Mouse (Mus musculus) CH12.LX (cell line): ENCODE data around the gene Gm15217. TPM values are rescaled to one million over a fixed set of nuclear protein-coding genes. Genes with fewer than 3 reads are reported as not detected.
A peak's percentile ranks its signal among the peaks of the same experiment; 100 is the strongest.

Experiments
- DNase-seq: peaks from one replicate; pipeline ENCODE4 v3.0.0-alpha.2; 2013; ENCODE audit errors: extremely low read depth
- H3K27ac ChIP-seq: 2 replicates; pipeline ENCODE4 v1.5.1; 2012; ENCODE audit warnings: low read depth, mild to moderate bottlenecking, control low read depth, moderate library complexity; ENCODE audit not compliant: insufficient read depth
- H3K27me3 ChIP-seq: replicated peaks from 2 replicates; pipeline ENCODE3; 2012; ENCODE audit warnings: inconsistent platforms
- H3K36me3 ChIP-seq, 2 experiments: replicated peaks in 1 of 2; 2 replicates each; pipeline versions ENCODE3 to v1.6.1; 2012; ENCODE audit warnings: inconsistent platforms in 1 of 2, low read length in 1 of 2, mild to moderate bottlenecking in 1 of 2, mixed read lengths in 1 of 2, moderate library complexity in 1 of 2; ENCODE audit not compliant: control insufficient read depth in 1 of 2, insufficient read depth in 1 of 2
- H3K4me1 ChIP-seq, 2 experiments: 2 replicates each; pipeline ENCODE4 v1.6.1; 2012; ENCODE audit warnings: inconsistent platforms in 1 of 2, moderate library complexity in 1 of 2; ENCODE audit not compliant: insufficient read depth in 2 of 2, control insufficient read depth in 1 of 2
- H3K4me2 ChIP-seq: 2 replicates; pipeline ENCODE4 v1.6.1; 2012; ENCODE audit warnings: low read depth, mild to moderate bottlenecking, control low read depth; ENCODE audit not compliant: poor library complexity, insufficient read depth, severe bottlenecking
- H3K4me3 ChIP-seq, 3 experiments: fragments of 150-350 bp in 1 of 3; sonication (generic) in 1 of 3; replicated peaks in 1 of 3; 2 replicates each; pipeline versions ENCODE3 to v1.5.1; 2011 to 2012; ENCODE audit warnings: low read depth in 2 of 3, low read length in 2 of 3, mild to moderate bottlenecking in 2 of 3, moderate library complexity in 2 of 3, control low read depth in 1 of 3, improper control_type of control experiment in 1 of 3, inconsistent platforms in 1 of 3, mixed read lengths in 1 of 3; ENCODE audit not compliant: poor library complexity in 1 of 3
- H3K79me2 ChIP-seq: replicated peaks from 2 replicates; pipeline ENCODE4 v1.6.1; 2012; ENCODE audit warnings: mild to moderate bottlenecking, moderate library complexity; ENCODE audit not compliant: control insufficient read depth, poor library complexity, insufficient read depth, severe bottlenecking; ENCODE audit errors: extremely low read depth
- H3K9ac ChIP-seq: 2 replicates; pipeline ENCODE4 v1.6.1; 2012; ENCODE audit warnings: low read depth, mild to moderate bottlenecking, control low read depth, moderate library complexity; ENCODE audit not compliant: insufficient read depth
- H3K9me3 ChIP-seq: replicated peaks from 2 replicates; pipeline ENCODE3; 2012; ENCODE audit warnings: low read length, inconsistent platforms, mixed read lengths
- BHLHE40 ChIP-seq: IDR thresholded peaks from 2 replicates; pipeline ENCODE4 v1.6.1; 2011; ENCODE audit warnings: mild to moderate bottlenecking, low read depth, low read length, improper control_type of control experiment
- CHD1 ChIP-seq: IDR thresholded peaks from 2 replicates; pipeline ENCODE4 v1.6.1; 2012; ENCODE audit warnings: low read depth, low read length, improper control_type of control experiment, inconsistent platforms
- CHD2 ChIP-seq: IDR thresholded peaks from 2 replicates; pipeline ENCODE4 v1.6.1; 2011; ENCODE audit warnings: low read length, improper control_type of control experiment
- E2F4 ChIP-seq: IDR thresholded peaks from 2 replicates; pipeline ENCODE4 v1.6.1; 2011; ENCODE audit warnings: low read depth, low read length, improper control_type of control experiment; ENCODE audit not compliant: insufficient replicate concordance
- EP300 ChIP-seq: IDR thresholded peaks from 2 replicates; pipeline ENCODE4 v1.6.1; 2011; ENCODE audit warnings: low read length, improper control_type of control experiment
- ETS1 ChIP-seq: conservative IDR thresholded peaks from 2 replicates; pipeline ENCODE4 v1.6.1; 2012; ENCODE audit warnings: low read depth, mild to moderate bottlenecking, inconsistent platforms, low read length, improper control_type of control experiment, moderate library complexity
- IRF4 ChIP-seq: IDR thresholded peaks from 2 replicates; pipeline ENCODE4 v1.6.1; 2014; ENCODE audit warnings: low read depth, mild to moderate bottlenecking, inconsistent platforms, low read length, improper control_type of control experiment
- JUN ChIP-seq: IDR thresholded peaks from 2 replicates; pipeline ENCODE4 v1.6.1; 2011; ENCODE audit warnings: low read depth, mild to moderate bottlenecking, low read length, improper control_type of control experiment, moderate library complexity; ENCODE audit not compliant: insufficient read depth
- MAFK ChIP-seq: IDR thresholded peaks from 2 replicates; pipeline ENCODE4 v1.6.1; 2011; ENCODE audit warnings: low read length, improper control_type of control experiment; ENCODE audit not compliant: insufficient replicate concordance
- MAX ChIP-seq: IDR thresholded peaks from 2 replicates; pipeline ENCODE4 v1.6.1; 2011; ENCODE audit warnings: low read length, improper control_type of control experiment
- MXI1 ChIP-seq: IDR thresholded peaks from 2 replicates; pipeline ENCODE4 v1.6.1; 2011; ENCODE audit warnings: mild to moderate bottlenecking, low read depth, low read length, improper control_type of control experiment
- MYC ChIP-seq: IDR thresholded peaks from 2 replicates; pipeline ENCODE4 v1.6.1; 2011; ENCODE audit warnings: low read depth, mild to moderate bottlenecking, improper control_type of control experiment, low read length
- NELFE ChIP-seq: IDR thresholded peaks from 2 replicates; pipeline ENCODE4 v1.6.1; 2011; ENCODE audit warnings: low read depth, low read length, improper control_type of control experiment
- PAX5 ChIP-seq: IDR thresholded peaks from 2 replicates; pipeline ENCODE4 v1.6.1; 2012; ENCODE audit warnings: low read length, inconsistent platforms, mixed read lengths
- POLR2A ChIP-seq: IDR thresholded peaks from 2 replicates; pipeline ENCODE4 v1.6.1; 2011; ENCODE audit warnings: low read depth, mild to moderate bottlenecking, improper control_type of control experiment, low read length
- RAD21 ChIP-seq: IDR thresholded peaks from 2 replicates; pipeline ENCODE4 v1.6.1; 2011; ENCODE audit warnings: low read depth, mild to moderate bottlenecking, low read length, improper control_type of control experiment, moderate library complexity
- RCOR1 ChIP-seq: conservative IDR thresholded peaks from 2 replicates; pipeline ENCODE4 v1.6.1; 2012; ENCODE audit warnings: low read depth, mild to moderate bottlenecking, inconsistent platforms, low read length, improper control_type of control experiment
- SMC3 ChIP-seq: IDR thresholded peaks from 2 replicates; pipeline ENCODE4 v1.6.1; 2011; ENCODE audit warnings: low read depth, low read length, improper control_type of control experiment
- TCF12 ChIP-seq: IDR thresholded peaks from 2 replicates; pipeline ENCODE4 v1.6.1; 2014; ENCODE audit warnings: low read depth, mild to moderate bottlenecking, inconsistent platforms, low read length, improper control_type of control experiment
- UBTF ChIP-seq: IDR thresholded peaks from 2 replicates; pipeline ENCODE4 v1.6.1; 2012; ENCODE audit warnings: low read depth, mild to moderate bottlenecking, inconsistent platforms, low read length, improper control_type of control experiment, moderate library complexity
- USF1 ChIP-seq: IDR thresholded peaks from 2 replicates; pipeline ENCODE4 v1.6.1; 2014; ENCODE audit warnings: low read depth, mild to moderate bottlenecking, inconsistent platforms, low read length, improper control_type of control experiment
- ZC3H11A ChIP-seq: IDR thresholded peaks from 2 replicates; pipeline ENCODE4 v1.6.1; 2012; ENCODE audit warnings: low read depth, mild to moderate bottlenecking, inconsistent platforms, low read length, improper control_type of control experiment
- dilution Hi-C: fragments of 300-500 bp; cut with MboI; formaldehyde crosslinking; loops from 2 replicates; pipeline ENCODE4 v1.14.3; 2020; ENCODE audit warnings: low sequenced_read_pairs; ENCODE audit not compliant: extremely low pct_unique_long_range_greater_than_20kb, extremely low pct_ligation_motif_present
- in situ Hi-C: fragments of 300-500 bp; cut with MboI; formaldehyde crosslinking; loops from 3 replicates; pipeline ENCODE4 v1.14.3; 2019; ENCODE audit warnings: low sequenced_read_pairs, low pct_ligation_motif_present, low pct_unique_long_range_greater_than_20kb, mixed read lengths
- polyA plus RNA-seq: library from polyadenylated mRNA; unstranded; fragments of >175 nt; gene quantifications from 2 replicates; pipeline ENCODE4 v1.2.1, GENCODE M21; 2012; ENCODE audit warnings: low read depth; ENCODE audit not compliant: insufficient read length
- total RNA-seq, 2 experiments: library from RNA; depleted of rRNA; stranded (reverse); fragments of 300-350 nt in 1 of 2; fragments of >200 nt in 1 of 2; gene quantifications; 2 replicates each; pipeline ENCODE4 v1.2.3; 2012 to 2014

The Gm15217 gene
- total and polyA plus RNA-seq, 3 experiments: not detected

DNA sequence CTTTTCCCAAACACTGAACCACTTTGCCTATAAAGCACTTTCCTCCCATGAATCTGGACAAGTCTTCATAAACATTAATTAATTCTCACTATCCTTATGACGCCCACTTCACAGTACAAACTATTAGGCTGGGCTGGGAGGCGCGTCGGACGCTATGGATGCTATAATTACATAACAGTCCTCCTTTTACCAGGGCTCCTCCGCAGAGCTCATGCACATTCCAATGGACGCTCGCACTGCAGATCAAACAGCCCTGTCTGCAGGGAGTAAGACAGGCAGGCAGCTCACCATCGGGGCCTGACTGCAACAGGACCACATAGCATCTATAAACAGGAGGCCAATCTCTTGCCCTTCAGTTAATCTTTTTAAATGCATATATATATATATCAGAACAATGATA, 6.8 kb upstream of the Gm15217 start:
- H3K9me3 ChIP-seq: no peaks in the 10 kb centered on the region
- H3K4me1 ChIP-seq: peaks cover 3 to 9% of the 10 kb centered on the region in 2 experiments; a peak in 3 of 4 replicates
- in situ Hi-C loops (no loop called here), dilution Hi-C loops (no loop called here)
- H3K27ac ChIP-seq: no peak overlapping the region
- H3K27me3 ChIP-seq: no peaks in the 10 kb centered on the region
- no peak overlapping the region for H3K4me2 ChIP-seq
- H3K79me2 ChIP-seq: no peaks in the 10 kb centered on the region
- no peaks in the 10 kb centered on the region for H3K36me3 ChIP-seq
- no peak for DNase-seq
- no peak overlapping the region for H3K4me3 ChIP-seq
- no peak for TF ChIP-seq USF1
- no peak for TF ChIP-seq BHLHE40
- TF ChIP-seq UBTF: no peak
- no peak for TF ChIP-seq JUN
- no peak for TF ChIP-seq RCOR1
- no peak for TF ChIP-seq CHD2
- TF ChIP-seq ZC3H11A: no peak
- TF ChIP-seq TCF12: no peak
- no peak for TF ChIP-seq NELFE
- TF ChIP-seq, all 38 proteins: peak for 0
- H3K9ac ChIP-seq: no peak overlapping the region

DNA sequence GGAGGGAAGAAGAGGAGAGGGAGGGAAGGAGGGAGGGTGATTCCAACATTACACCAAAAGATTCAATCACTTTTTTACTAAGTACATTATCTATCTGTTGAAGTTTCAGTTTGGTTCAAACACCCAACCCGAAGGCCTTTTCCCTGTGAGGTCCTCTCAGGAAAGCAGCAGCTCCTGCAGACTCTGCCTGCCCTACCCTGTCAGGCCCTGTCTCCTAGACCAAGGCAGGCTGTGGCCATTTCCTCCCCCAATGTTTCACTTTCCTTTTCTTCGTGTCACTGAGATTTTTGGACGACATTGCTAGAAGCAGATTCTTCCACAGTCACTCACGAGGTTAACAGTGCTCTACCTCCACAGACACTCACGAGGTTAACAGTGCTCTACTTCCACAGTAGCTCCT, 3.4 kb upstream of the Gm15217 start:
- no peak for DNase-seq
- H3K4me2 ChIP-seq: peak overlapping the region; percentile 16
- no peaks in the 10 kb centered on the region for H3K27me3 ChIP-seq
- dilution Hi-C loops (no loop called here), in situ Hi-C loops (no loop called here)
- TF ChIP-seq MAFK (no peak), IRF4 (0 out of 2 replicates have a peak, but pooled peaks have one; percentile 22)
- H3K36me3 ChIP-seq: no peaks in the 10 kb centered on the region
- no peak overlapping the region for H3K27ac ChIP-seq
- H3K9ac ChIP-seq: no peak overlapping the region
- no peaks in the 10 kb centered on the region for H3K79me2 ChIP-seq
- H3K9me3 ChIP-seq: no peaks in the 10 kb centered on the region
- H3K4me3 ChIP-seq: no peak overlapping the region
- peaks cover 3 to 4% of the 10 kb centered on the region in 2 experiments; a peak in 2 of 4 replicates for H3K4me1 ChIP-seq

DNA sequence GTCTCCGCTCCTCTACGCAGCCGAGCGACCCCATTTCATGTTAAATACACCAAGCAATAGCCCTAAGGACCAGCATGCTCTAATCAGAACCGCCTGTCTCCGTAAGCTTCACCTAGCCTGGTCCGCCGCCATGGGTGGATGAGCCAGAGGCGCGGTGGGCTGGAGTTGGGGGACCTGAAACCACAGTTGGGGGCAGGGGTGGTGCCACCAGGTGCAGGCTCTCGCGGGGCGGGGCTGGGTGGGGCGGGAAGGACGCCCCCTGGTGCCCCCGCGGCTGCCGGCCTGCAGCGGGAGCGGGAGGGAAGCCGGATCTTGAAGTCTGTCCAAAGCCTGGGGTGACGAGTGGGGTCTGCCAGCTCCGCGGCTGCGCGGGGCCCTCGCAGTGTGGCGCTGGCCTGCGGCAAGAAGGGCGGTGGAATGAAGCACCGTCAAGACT, 1.1 kb downstream of the Gm15217 start:
- Histone ChIP-seq H3K27me3 (no peaks in the 10 kb centered on the region), H3K4me2 (no peak overlapping the region), H3K4me1 (peaks cover 3 to 4% of the 10 kb centered on the region in 2 experiments; a peak in 2 of 4 replicates), H3K9ac (no peak overlapping the region), H3K79me2 (no peaks in the 10 kb centered on the region), H3K9me3 (no peaks in the 10 kb centered on the region), H3K4me3 (no peak overlapping the region), H3K27ac (no peak overlapping the region), H3K36me3 (no peaks in the 10 kb centered on the region)
- dilution Hi-C loops: no loop called here
- DNase-seq: no peak
- in situ Hi-C loops: no loop called here
- TF ChIP-seq EP300: no peak
- no peak for TF ChIP-seq SMC3
- TF ChIP-seq MXI1: no peak
- TF ChIP-seq UBTF: no peak
- TF ChIP-seq ETS1: no peak
- no peak for TF ChIP-seq TCF12
- no peak for TF ChIP-seq MYC
- no peak for TF ChIP-seq PAX5
- TF ChIP-seq RCOR1: no peak
- no peak for TF ChIP-seq CHD1
- TF ChIP-seq NELFE: no peak
- no peak for TF ChIP-seq E2F4
- TF ChIP-seq RAD21: no peak
- no peak for TF ChIP-seq MAX
- no peak for TF ChIP-seq POLR2A
- TF ChIP-seq, all 38 proteins: peak for 0
